Mouse (Mus musculus): ENCODE data around the gene Strn4.

Gene Strn4
- long read RNA-seq, experiment 1, transcript Strn4-202 (18 exons, 3,082 nt) = major isoform, 10 of 17 reads
- long read RNA-seq, experiment 1, partial matches to known transcripts = 4 of 17 reads
- long read RNA-seq, experiment 1, other reads (novel, unspliced or antisense) = 1 of 17 reads
- long read RNA-seq, experiment 2, transcript Strn4-202 (18 exons, 3,082 nt) = major isoform, 6 of 11 reads
- long read RNA-seq, experiment 2, partial matches to known transcripts = 3 of 11 reads
- long read RNA-seq, experiment 2, other reads (novel, unspliced or antisense) = 0 of 11 reads

DNA sequence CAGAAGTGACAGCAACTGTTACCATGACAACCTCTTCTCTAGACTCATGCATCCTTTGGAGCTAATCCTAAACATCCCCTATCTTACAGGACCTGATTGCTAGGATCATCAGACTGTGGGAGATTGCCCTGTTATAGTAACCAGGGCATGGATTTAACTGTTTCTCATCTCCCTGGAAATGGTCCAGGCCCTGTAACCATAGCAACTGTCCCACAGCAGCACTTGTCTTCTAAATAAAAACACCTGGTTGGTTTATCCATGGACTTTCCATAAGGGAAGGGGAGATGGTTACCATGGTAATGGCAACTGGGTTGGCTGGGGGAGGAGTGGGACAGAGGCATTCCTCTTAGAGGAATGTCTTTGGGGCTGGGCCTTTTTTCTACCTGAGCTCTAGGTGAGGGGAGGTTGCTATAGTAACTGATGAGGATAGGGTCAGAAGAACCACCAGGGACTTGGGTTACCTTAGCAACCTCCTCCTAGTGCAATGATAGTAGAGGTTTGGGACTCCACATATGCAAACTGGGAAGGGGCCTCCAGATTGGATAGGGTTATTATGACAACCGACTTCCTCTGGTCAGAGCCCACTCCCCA, at the start of gene Strn4:
Gene Strn4, plus strand, starts transcription at position 539 of the 591 bp plus-strand sequence.
- intact Hi-C loops (cut with DNase I) = no loop called here

DNA sequence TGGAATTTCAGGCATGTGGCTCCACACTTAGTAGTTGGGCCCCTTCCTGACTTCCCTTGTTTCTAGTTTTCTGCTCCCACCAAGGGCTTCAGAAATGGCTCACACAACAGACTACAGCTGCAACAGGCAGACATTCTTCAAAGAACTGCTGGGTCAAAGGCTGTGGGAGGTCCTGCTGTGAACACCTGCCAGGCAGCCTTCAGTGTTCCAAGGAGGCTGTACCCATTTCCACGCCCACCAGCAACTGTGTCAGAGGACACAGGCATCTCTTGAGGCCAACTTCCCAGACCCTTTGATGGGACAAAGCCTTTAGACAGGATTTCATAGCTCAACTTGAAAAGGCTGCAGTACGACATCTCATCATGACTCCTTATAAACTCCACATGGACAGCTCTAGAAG, 49.2 kb upstream of the Strn4 start:
- intact Hi-C loops (cut with DNase I) = no loop called here

DNA sequence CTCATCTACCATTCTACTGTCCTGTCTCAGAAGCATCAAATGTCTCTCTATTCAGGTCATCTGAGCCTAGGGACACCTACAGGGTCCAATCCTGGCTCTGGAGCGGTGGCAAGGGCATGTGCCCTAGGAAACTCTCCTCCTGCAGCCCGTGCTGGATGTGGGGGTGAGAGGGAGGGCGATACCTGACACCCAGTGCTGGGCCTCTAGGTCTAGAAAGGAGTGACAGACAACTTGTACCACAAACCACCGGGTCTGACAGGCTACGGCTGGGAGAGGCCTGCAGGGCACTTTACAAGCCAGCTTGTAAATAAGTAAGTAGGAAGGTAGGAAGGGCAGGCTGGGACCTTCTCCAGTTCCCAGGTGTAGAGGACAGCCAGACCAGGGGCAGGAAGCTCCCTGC, 39.8 kb upstream of the Strn4 start:
- intact Hi-C loops (cut with DNase I) = no loop called here

DNA sequence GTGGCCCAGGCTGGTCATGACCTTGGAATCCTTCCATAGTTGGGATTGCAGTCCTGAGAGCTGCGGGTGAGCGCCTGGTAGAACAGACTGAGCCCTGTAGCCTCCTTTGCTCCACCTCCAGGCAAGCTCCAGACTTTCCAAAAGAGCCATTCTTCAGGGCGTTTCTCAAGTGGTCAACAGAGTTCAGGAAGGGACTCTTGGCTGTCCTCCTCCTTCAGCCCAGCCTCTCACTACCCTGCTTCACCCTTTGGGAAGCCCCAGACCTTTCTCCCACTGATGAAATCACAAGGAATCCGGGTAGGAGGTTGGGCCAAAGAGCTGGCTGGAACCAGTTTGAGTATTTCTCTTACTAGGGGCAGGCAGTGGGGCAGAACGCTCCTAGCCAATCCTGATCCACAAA, 35.6 kb upstream of the Strn4 start:
- intact Hi-C loops (cut with DNase I) = no loop called here

DNA sequence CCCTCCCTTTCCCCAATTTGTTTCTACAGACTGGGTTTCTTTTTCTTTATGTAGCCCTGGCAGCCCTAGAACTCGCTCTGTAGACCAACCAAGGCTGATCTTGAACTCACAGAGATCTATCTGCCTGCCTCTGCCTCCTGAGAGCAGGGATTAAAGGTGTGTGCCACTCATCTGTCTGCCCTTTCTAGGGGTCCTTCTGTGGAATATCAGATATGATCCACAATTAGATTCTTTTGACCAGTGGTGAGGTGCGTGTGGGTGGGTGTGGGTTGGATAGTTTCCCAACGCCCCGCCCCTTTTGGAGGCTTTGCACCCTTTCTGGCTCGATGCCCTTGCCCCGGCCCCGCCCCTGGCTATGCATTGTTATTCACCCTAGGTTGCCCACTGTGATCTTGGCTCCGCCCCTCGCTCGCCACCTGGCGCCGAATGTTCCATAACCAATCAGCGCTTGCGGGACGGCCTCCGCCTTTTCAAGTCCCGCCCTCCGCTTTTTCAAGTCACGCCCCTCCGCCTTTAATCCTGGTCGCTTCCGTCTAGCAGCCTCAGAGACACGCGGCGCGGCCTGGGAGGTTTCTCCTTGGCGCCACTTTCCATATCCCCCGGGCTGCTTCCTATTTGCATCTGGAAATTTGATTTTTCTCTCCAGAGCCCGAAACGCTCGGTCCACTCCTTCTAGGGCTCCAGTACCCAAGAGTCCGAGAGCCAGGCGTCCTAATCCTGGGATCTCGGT, 34.7 kb upstream of the Strn4 start, which contains the start of gene Slc1a5:
Gene Slc1a5, plus strand, starts transcription at position 516 of the 730 bp plus-strand sequence.
- intact Hi-C loops (cut with DNase I) = no loop called here

DNA sequence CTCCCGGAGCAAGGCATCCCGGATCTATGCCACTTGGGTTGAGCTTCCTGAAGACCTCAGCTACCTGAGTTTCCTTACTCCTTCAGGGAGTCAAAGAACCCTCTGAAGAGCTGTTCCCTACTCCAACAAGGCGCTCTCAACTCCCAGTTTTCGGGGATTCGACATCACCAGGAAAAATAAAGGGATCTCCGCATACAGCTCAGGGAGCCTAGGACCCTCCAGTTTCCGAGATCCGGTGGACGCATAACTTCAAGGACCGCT, 34.2 kb upstream of the Strn4 start:
- intact Hi-C loops (cut with DNase I) = no loop called here

DNA sequence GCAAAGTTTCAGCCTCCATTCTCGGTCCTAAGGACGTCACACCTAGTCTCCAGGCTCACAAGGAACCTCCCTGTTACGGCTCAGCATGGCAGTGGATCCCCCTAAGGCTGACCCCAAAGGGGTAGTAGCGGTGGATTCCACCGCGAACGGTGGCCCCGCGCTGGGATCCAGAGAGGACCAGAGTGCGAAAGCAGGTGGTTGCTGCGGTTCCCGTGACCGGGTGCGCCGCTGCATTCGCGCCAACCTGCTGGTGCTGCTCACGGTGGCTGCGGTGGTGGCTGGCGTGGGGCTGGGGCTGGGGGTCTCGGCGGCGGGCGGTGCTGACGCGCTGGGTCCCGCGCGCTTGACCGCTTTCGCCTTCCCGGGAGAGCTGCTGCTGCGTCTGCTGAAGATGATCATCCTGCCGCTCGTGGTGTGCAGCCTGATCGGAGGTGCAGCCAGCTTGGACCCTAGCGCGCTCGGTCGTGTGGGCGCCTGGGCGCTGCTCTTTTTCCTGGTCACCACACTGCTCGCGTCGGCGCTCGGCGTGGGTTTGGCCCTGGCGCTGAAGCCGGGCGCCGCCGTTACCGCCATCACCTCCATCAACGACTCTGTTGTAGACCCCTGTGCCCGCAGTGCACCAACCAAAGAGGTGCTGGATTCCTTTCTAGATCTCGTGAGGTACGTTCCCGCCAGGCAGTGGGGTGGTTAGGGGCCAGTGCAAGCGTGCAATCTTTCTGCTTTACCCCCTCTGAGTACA, 33.7 kb upstream of the Strn4 start:
- intact Hi-C loops (cut with DNase I) = no loop called here

DNA sequence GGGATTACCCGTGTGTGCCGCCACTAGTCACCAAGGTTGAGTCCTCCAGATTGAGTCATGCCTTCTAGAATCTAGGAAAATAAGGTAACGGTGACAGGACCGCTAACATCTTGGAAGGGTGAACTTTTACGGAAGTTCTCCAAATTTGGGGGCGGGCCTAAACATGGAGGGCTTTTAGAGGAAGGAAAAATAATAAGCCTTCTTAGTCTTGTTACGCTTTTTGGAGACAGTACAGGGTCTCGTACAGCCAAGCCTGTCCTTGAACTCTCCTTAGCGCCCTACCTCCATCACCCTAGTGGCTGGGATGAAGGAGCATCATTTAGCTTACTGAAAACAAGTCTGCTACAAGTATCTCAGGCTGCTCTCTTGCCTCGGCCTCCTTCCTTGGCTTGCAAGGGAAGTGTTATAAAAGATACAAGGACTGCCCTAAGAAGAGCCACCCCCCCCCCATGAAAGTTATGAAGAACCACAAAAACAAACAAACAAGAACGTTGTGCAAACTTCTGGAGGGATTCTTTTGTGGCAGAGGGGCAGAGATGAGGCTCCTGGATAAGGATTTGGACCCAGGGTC, 33.0 kb upstream of the Strn4 start:
- intact Hi-C loops (cut with DNase I) = no loop called here

DNA sequence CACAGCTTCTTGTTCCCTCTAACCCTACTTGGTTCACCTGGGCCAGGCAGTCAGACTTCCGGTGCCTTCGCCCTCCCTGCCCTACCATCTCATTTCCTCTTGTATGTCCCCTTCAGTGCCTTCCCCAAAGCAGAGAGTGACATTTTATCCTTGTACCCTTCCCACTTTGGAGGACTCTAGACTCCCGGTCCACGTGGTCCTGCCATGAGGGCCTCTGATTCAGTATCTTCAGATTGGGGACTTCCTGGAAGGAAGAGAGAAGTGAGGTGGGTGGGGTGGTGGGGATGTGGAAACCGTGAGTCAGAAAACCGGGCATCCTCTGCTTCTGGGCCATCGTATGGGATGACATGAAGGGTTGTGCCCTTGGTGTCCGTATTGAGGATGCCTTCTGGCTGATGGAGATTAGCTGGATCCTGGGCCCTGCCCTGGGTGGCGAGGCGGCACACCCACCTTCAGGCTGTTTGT, 32.4 kb upstream of the Strn4 start:
- intact Hi-C loops (cut with DNase I) = no loop called here

DNA sequence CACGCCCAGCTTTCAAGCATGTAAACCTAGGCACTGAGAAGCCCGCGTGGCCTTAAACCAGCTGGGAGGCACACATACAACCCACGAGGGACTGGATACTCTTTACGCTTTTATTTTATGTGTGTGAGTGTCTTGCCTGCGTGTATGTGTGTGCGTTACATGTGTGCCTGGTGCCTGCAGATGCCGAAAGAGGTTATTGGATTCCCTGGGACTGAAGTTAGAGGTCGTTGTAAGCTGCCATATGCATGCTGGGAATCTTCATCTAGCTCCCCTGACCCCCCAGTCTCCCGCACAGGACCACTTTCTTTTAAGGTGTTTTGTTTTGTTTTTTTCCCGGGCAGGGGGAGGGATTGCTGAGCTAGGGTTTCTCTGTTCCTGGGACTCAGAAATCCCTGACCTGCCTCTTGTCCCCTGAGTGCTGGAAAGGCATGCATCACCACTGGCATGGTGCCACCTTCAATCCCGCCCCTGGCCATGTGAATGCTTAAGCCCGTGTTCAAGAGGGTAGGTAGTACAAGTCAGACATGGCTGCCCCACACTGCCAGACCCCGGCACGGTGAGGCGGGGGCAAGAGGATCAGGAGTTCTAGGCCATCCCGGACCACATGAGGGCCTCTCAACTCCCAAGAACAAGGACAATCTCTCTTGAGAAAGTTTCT, 31.8 kb upstream of the Strn4 start:
- intact Hi-C loops (cut with DNase I) = no loop called here

DNA sequence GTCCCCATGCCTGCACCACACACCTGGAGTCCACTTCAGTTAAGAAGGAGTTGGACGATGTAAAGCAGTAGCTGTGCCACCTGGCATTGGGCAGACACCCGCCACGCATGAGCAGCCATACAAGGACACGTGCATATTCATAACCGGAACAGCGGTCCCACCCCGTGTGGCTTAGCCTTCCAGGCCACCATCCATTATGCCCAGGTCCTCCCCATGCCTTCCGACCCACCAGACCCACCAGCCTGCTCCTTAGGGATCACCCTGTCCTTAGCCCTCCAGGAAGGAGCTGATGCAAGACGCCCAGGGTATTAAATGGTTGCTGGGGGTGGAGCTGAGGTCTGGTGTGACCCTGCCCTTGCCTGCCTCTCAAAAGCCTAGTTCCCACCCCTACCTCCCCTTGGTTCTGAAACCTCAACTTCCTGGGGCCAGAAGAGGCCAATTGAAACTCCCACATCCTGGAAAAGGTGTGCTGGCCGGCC, 31.2 kb upstream of the Strn4 start:
- intact Hi-C loops (cut with DNase I) = no loop called here

DNA sequence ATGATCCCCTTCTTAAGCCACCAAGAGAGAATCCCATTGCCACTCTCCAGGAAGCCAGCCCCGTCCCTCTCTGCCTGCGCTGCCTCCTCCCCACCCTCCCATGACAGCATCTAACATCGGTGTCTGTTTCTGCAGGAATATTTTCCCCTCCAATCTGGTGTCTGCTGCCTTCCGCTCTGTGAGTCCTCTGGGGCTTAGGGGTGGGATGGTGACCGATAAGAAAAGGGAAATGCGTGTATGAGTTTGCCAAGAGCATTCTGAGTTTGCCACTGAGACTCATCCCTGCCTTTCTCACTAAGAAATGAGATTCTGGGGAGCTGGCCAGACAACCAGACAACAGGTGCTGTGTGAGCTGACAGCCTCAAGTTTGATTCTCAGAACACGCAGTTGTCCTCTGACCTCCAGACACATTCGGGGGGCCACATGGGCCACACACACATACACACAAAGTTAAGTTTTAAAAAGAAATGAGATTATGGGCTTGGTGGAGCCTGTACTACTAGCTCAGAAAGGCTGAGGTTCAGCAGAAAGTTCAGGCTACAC, 30.1 kb upstream of the Strn4 start:
- intact Hi-C loops (cut with DNase I) = no loop called here

DNA sequence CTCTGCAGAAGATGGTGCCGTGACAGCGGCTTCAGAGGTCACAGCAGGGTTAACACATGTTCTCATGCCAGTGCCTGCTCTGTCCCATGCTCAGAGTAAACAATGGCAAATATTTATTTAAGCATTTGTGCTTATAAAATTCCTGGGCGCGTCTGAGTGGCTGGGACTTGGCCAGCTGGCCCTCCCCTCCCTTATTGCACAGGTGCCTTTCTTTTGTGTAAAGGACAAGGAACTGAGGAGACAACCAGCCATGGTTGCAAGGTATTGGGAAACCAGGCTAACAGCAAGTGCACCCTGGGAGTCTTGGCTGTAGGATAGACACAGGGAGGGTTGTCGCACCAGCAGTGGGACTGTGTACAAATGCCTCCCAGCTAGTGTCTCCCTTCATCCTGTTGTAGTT, 23.4 kb upstream of the Strn4 start:
- intact Hi-C loops (cut with DNase I) = no loop called here

DNA sequence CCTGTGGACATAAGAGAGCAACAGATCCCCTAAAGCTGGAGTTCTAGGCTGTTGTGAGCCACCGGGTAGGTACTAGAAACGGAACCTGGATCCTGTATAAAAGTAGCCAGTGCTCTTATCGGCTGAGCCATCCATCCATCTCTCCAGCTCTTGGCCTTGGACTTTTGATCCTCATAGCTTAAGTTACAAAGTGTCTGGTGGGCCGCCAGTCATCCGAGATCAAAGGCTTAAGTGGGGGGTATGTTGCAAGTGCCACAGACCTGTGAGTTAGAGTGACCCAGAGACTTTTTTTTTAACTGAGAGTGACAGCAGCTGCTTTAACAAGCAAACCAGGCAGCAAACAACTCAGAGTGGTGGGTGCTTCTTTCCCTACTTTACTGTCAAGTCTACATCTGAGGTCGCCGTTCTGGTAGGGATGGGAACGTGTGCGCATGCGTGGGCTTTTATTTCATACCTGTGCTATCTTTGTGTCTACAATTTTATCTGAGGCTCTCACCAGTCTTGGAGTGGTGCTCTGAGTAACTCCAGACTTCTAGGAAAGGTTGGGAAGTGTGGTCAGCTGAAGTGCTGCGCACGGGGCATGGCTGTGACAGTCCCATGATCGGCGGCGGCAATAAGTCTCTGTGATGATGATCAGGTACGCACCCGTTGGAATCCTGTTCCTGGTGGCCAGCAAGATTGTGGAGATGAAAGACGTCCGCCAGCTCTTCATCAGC, 22.5 kb upstream of the Strn4 start:
- intact Hi-C loops (cut with DNase I) = no loop called here

DNA sequence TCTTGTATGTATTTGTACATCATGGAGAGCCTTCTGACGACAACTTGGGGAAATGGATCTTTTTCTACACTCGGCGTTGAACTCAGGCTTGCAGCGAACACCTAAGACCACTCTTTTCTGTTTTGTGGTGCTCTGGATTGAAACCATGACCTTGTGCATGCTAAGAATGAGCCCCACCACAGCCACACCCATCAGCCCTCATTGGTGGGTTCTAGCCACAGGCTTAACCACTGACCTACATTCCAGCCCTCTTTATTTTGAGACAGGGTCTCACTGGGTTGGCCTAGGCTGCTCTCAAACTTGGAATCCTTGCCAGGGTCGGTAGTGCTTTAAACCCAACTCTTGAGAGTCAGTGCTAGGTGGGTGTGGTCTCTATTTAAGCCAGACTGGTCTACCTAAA, 20.8 kb upstream of the Strn4 start:
- intact Hi-C loops (cut with DNase I) = no loop called here

DNA sequence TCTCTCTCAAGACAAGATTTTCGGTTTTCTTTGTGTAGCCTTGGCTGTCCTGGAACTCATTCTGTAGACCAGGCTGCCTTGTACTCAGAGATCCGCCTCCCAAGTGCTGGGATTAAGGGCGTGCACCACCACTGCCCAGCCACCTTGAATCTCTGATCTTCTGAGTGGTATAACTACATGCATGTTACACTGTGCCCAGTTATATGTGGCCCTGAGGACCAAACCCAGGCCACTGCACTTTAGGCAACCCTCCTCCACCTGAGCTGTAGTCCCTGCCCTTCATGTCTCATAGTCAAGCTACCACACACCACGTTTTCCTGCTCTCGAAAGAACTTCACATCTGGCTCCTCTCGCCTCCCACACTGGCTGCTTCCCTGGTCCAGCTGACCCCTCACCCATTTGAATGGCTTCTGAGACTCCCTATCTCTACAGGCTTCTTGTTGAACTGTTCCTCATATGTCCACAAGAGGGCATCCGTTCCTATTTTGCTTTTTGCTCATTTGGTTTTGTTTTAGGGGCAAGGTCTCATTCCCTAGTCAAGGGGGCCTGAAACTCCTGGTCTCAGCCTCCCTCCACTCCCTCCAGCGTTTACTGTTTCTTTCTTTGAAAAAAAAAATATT, 11.2 kb upstream of the Strn4 start:
- intact Hi-C loops (cut with DNase I) = no loop called here

DNA sequence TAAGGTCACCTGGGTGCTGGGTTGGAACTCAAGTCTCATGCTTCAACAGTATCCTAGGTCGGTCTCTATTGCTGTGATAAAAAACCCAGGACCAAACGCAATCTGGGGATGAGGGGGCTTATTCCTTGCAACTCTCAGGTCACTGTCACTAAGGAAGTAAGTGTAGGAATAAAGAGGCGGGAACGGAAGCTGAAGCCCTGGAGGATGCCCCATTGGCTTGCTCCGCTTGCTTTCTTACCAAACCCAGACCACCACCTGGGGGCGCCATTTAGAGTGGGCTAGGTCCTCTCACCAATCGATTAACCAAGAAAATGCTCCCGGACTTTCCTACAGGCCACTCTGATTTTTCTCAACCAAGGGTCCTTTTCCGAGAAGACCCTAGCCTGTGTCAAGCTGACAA, 7.8 kb upstream of the Strn4 start:
- intact Hi-C loops (cut with DNase I) = no loop called here

DNA sequence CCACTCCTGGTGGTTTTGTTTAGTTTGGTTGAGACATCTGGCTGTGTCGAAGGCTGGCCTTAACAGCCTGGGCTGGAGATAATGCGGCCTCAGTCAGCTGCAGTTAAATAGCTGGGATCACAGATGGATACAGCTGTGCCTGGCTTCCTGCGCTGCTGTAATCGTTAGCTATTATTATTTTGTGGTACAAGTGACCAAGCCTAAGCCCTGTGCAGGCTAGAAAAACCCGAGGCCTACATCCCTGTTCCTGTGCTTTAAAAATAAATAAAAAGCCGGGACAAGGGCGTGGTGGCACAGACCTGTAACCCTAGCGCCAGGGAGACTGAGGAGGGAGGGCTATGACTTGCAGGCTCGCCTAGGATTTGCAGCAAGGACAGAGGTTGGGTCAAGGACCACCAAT, 7.0 kb upstream of the Strn4 start:
- intact Hi-C loops (cut with DNase I) = loop anchor here (1.0 kb wide), 1 partner anchor 62 kb away; no protein-coding TSS in a partner anchor

DNA sequence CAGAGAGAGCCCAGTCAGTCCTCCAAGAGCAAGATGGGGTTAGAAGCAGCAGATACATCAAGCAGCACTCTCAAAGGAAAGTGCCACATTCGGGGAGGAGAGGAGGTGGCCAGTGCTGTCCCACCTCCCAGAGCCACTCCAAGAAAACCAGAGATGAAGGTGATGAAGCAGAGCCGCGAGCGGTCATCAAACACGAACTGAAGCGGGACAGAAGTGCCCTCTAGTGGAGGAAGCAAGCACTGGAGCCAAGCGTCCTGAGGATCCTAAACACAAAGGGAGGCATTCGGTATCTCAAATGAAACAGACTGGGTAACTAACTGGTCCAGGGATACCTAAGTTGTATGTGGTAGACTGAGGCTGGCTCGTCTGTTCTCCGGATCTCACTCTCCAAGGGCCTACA, 6.0 kb upstream of the Strn4 start:
- intact Hi-C loops (cut with DNase I) = loop anchor here (1.0 kb wide), 1 partner anchor 63 kb away; no protein-coding TSS in a partner anchor
